ENCODE assay signal across 9 mouse cellular contexts in the genomic region with DNA sequence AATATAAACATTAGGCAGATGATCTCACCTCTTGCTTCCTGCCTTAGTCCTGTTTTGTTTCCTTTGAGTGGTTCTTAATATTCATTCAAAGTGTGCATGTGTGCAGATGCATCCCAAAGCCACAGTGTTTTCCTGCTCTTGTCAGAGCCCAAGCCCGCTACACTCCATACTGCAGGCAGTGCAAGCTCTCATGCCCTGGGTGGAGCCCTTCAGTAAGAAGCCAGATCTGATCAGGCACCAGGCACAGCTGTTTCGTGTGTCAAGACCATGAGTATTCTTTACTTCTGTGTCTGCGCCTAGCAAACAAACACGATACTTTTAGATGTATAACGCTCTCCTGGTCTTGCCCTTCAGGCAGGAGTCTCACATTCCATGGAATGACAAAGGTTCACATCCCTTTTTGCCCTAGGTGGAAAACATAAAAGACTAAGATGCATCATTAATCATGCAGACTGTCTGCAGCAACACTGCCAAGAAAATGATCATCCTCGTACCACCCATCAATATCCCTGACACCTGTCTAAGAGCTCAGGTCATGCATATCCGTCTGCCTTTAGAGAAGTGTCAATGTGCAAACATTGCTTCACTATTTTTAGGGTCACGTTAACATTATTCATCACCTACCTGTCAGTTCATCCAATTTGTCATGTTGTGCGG.
DNase-seq lines count a peak whose midpoint lies in the region; ATAC-seq and TF ChIP-seq lines count a peak whose summit lies in the region.
"Had no signal": no experiment of that assay in that cellular context is flagged by ENCODE, and none has a peak within 500 bp of the region (broad histone marks: within the 10 kb centered on the region; RNA-seq: fewer than 3 reads in every experiment).

No protein-coding gene starts in this region.

- no peak overlapping the region for H3K9ac ChIP-seq in midbrain, postnatal 0 days (replicated peaks; ENCODE audit: low read length, poor library complexity, severe bottlenecking)
- H3K9ac ChIP-seq in liver, postnatal 0 days (replicated peaks), result no peak overlapping the region

- peak; percentile 20 for DNase-seq in kidney, adult 2 months
- DNase-seq in kidney, adult 8-10 months, result no peak
- DNase-seq in gastrocnemius, postnatal 10 days, result peak; percentile 8
- peak; percentile 14 for DNase-seq in hindbrain, embryonic 10.5 days (ENCODE audit: low spot score)
- peak; percentile 40 for DNase-seq in midbrain, postnatal 0 days (ENCODE audit: low spot score)
- DNase-seq in thymus, postnatal 25 days, result no peak
- DNase-seq in liver, result no peak
- DNase-seq in liver, postnatal 0 days, result no peak

- no peaks in the 10 kb centered on the region for H3K9me3 ChIP-seq in hindbrain, embryonic 10.5 days
- H3K9me3 ChIP-seq in midbrain, postnatal 0 days (ENCODE audit: low read length), result no peaks in the 10 kb centered on the region
- H3K9me3 ChIP-seq in liver, postnatal 0 days (ENCODE audit: low read length), result no peaks in the 10 kb centered on the region

- no peak overlapping the region for H3K4me3 ChIP-seq in kidney, adult 2 months (ENCODE audit: insufficient read depth, low read depth, low read length)
- no peak overlapping the region for H3K4me3 ChIP-seq in hindbrain, embryonic 10.5 days
- no peak overlapping the region for H3K4me3 ChIP-seq in midbrain, postnatal 0 days (ENCODE audit: low read depth, low read length)
- no peak overlapping the region for H3K4me3 ChIP-seq in liver, postnatal 0 days (ENCODE audit: low read depth, low read length)

- 27% methylated on average over 9 of the region's 9 CpGs for WGBS in kidney, adult 2 months
- WGBS in hindbrain, embryonic 10.5 days, result 51% methylated on average over 9 of the region's 9 CpGs
- 65% methylated on average over 9 of the region's 9 CpGs for WGBS in midbrain, postnatal 0 days
- WGBS in liver, postnatal 0 days (ENCODE audit: insufficient replicate concordance), result 66% methylated on average over 9 of the region's 9 CpGs

- no peaks in the 10 kb centered on the region for H3K4me1 ChIP-seq in kidney, adult 2 months (ENCODE audit: control insufficient read depth, insufficient read depth, low read length)
- H3K4me1 ChIP-seq in hindbrain, embryonic 10.5 days (replicated peaks), result peaks cover 37% of the 10 kb centered on the region
- peaks cover 3% of the 10 kb centered on the region; the same call in 1 of the 2 replicates for H3K4me1 ChIP-seq in midbrain, postnatal 0 days (ENCODE audit: insufficient read depth, low read length)
- H3K4me1 ChIP-seq in liver, postnatal 0 days (ENCODE audit: insufficient read depth), result no peaks in the 10 kb centered on the region

- no peaks in the 10 kb centered on the region for H3K36me3 ChIP-seq in kidney, adult 2 months (ENCODE audit: control insufficient read depth, insufficient read depth, low read length)
- H3K36me3 ChIP-seq in hindbrain, embryonic 10.5 days, result no peaks in the 10 kb centered on the region
- H3K36me3 ChIP-seq in midbrain, postnatal 0 days (ENCODE audit: insufficient read depth, low read length), result no peaks in the 10 kb centered on the region
- no peaks in the 10 kb centered on the region for H3K36me3 ChIP-seq in liver, postnatal 0 days (replicated peaks; ENCODE audit: insufficient read depth, low read length)

- no peak for TF ChIP-seq CTCF in kidney, adult 2 months (conservative IDR thresholded peaks at IDR 0.05; ENCODE audit: insufficient read depth, insufficient read length, low read depth, low read length)
- peak; percentile 31; the same call in 1 of the 2 replicates for TF ChIP-seq CTCF in midbrain, postnatal 0 days (IDR thresholded peaks at IDR 0.05)
- TF ChIP-seq CTCF in liver, postnatal 0 days (IDR thresholded peaks at IDR 0.05; ENCODE audit: low read depth), result no peak

- no peaks in the 10 kb centered on the region for H3K27me3 ChIP-seq in kidney, adult 2 months (replicated peaks; ENCODE audit: control insufficient read depth, insufficient read depth, low read length)
- no peaks in the 10 kb centered on the region for H3K27me3 ChIP-seq in hindbrain, embryonic 10.5 days (ENCODE audit: insufficient read depth, poor library complexity, severe bottlenecking)
- H3K27me3 ChIP-seq in midbrain, postnatal 0 days (ENCODE audit: insufficient read depth, low read length), result no peaks in the 10 kb centered on the region
- no peaks in the 10 kb centered on the region for H3K27me3 ChIP-seq in liver, postnatal 0 days (ENCODE audit: insufficient read depth, low read length)

- H3K27ac ChIP-seq in kidney, adult 2 months (ENCODE audit: insufficient read depth, low read depth, low read length), result no peak overlapping the region; the same call in 1 of the 2 replicates
- H3K27ac ChIP-seq in hindbrain, embryonic 10.5 days, result 0 out of 2 replicates have a peak overlapping the region, but pooled peaks have one; percentile 40
- peak overlapping the region; percentile 32; the same call in 1 of the 2 replicates for H3K27ac ChIP-seq in midbrain, postnatal 0 days (ENCODE audit: low read depth, low read length)
- no peak overlapping the region for H3K27ac ChIP-seq in liver, postnatal 0 days (ENCODE audit: low read depth)
- H3K27ac ChIP-seq: macrophage had no signal

- no peak for TF ChIP-seq POLR2A in kidney, adult 2 months (IDR thresholded peaks at IDR 0.05; ENCODE audit: low read depth, low read length)

- no peak overlapping the region for H3K4me2 ChIP-seq in midbrain, postnatal 0 days (ENCODE audit: low read depth, low read length, poor library complexity, severe bottlenecking)
- no peak overlapping the region for H3K4me2 ChIP-seq in liver, postnatal 0 days (ENCODE audit: low read depth, low read length)

- no peak; the same call in 1 of the 2 replicates for ATAC-seq in midbrain, postnatal 0 days (ENCODE audit: low FRiP score)
- ATAC-seq in liver, postnatal 0 days, result no peak

- TF ChIP-seq EP300 in liver, postnatal 0 days (IDR thresholded peaks at IDR 0.05; ENCODE audit: low read depth), result no peak

Comparison
In these comparisons a context has a peak if more than half of its experiments do, and no peak if none do; other contexts are left out.
1. DNase-seq: peak in kidney, adult 2 months (single experiment), gastrocnemius, postnatal 10 days (single experiment), hindbrain, embryonic 10.5 days (single experiment) and midbrain, postnatal 0 days (single experiment); none in kidney, adult 8-10 months (0 of 2), thymus, postnatal 25 days (single experiment), liver (single experiment) and liver, postnatal 0 days (single experiment).
2. H3K27ac ChIP-seq: peak in hindbrain, embryonic 10.5 days (single experiment) and midbrain, postnatal 0 days (single experiment); none in kidney, adult 2 months (single experiment) and liver, postnatal 0 days (single experiment).